Mouse (Mus musculus) ZHBTc4 (cell line): ENCODE data around the gene Scn1a.

Experiments
- DNase-seq: peaks from one replicate; pipeline ENCODE4 v3.0.0-alpha.2; 2011; ENCODE audit warnings: low read depth, low spot score

Scn1a gene

DNA sequence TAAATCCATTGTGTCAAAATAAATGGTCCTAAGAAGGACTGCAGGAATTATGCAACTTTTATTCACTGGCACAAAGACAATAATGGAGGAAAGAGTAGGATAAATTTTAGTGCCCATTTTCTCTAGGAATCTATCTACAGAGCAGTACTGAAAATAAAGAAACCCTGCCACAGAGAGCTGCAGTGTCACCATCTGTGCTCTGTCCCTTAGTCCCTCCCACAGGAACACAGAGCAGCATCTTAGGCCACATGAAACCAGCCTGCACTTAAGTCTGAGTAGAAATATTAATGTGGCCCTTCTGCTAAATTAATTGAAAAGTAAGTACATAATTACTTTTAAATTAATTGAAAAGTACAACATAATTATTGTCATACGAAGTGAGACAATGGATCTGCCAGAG is 196.6 kb downstream of the Scn1a start:
- no peak for DNase-seq

GRCm38 (mm10) chr2:66240334-66240733 is 200.3 kb downstream of the Scn1a start:
- no peak for DNase-seq

DNA sequence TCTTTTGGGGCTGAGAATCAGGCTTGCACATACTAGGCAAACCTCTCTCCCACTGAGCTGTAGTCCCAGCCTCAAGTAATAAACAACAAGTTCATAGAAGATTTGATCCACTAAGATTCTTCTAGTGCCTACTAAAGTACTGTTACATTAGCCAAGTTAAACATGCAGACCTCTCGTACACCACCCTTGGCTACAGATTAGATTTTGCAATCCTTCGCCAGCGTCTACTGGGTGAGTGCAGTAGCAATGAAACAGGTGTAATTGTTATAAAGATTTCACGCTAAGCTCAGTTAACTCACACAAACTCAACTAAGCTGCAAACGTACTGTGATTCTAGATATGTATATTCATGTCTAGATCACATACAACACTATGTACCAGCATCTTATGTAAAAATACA is 201.8 kb downstream of the Scn1a start:
- DNase-seq, result no peak

GRCm38 (mm10) chr2:66220954-66221353 is 219.7 kb downstream of the Scn1a start:
- no peak for DNase-seq
